Mouse (Mus musculus): ENCODE results near the gene Asna1.

DNA sequence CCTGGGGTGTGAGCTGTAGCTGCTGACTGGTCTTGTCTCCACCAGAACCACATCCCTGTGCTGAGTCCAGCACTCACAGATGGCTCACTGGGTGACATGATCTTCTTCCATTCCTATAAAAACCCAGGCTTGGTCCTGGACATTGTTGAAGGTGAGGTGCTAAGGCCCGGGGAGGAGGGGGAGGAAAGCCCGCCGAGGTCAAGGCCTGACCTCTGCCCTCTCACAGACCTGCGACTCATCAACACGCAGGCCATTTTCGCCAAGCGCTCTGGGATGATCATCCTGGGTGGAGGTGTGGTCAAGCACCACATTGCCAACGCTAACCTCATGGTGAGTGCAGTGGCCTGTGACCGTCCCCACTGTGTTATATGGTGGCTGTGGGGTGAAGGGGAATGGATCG, 49.1 kb upstream of the Asna1 start:
- TF ChIP-seq CTCF (IDR thresholded peaks at IDR 0.05; ENCODE audit: control insufficient read depth, insufficient read depth, low read length) (no peak), POLR2A (IDR thresholded peaks at IDR 0.05; ENCODE audit: borderline replicate concordance, control insufficient read depth, low read depth, low read length) (no peak)
